Mouse (Mus musculus): ENCODE results near the gene Nkain1.

DNA sequence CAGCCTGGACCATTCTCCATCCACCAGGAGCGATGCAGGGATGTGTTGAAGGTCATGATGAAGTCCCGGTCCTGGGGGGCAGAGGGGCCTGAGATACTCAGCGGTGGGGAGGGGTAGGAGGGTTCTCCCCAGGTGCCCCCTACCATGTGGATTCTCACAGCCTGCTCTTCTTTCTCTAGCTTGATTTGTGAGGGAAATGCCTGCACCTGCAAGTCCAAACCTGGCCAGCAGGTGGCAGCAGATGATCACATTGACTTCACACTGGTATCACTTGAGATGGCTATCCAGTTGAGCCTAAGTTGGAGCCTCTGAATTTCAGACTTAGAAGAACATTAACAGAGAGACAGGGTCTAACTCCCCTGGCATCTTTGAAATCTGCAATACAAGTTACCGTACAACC, 40.0 kb downstream of the Nkain1 start:
- TF ChIP-seq POLR2A (IDR thresholded peaks at IDR 0.05; ENCODE audit: borderline replicate concordance, insufficient read depth, low read length) (no peak), CTCF (IDR thresholded peaks at IDR 0.05; ENCODE audit: borderline replicate concordance, insufficient read depth, low read depth, low read length) (peak; percentile 99)
